Mouse (Mus musculus) 3T3-L1 (cell line): ENCODE data around the gene Baz2b.
A peak's percentile ranks its signal among the peaks of the same experiment; 100 is the strongest.

Experiments
- DNase-seq: peaks from one replicate; pipeline ENCODE4 v3.0.0-alpha.2; 2015; ENCODE audit warnings: low read depth, low spot score

Baz2b gene

GRCm38 (mm10) chr2:60132269-60133042 is 77.2 kb downstream of the Baz2b start:
- no peak for DNase-seq

GRCm38 (mm10) chr2:60128631-60129030 is 81.0 kb downstream of the Baz2b start:
- no peak for DNase-seq

DNA sequence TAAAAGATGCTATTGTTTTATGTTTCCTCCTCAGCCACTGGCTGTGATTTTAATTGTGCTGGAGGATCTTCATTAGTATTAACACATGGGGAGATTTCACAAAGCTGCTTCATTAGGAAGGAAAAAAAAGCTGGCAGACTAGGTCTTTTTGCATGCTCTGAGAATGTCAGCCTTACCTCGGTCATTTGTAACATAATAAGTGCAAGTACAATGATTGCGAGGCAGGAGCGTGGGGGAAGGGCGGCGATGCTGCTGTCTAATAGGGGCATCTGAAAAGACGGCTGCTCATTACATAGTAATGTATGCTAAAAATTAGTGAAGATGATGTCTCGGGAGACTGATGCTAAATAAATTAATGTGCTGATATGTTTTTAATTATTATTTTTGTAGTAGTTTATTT is 82.8 kb downstream of the Baz2b start:
- DNase-seq = peak; percentile 35

DNA sequence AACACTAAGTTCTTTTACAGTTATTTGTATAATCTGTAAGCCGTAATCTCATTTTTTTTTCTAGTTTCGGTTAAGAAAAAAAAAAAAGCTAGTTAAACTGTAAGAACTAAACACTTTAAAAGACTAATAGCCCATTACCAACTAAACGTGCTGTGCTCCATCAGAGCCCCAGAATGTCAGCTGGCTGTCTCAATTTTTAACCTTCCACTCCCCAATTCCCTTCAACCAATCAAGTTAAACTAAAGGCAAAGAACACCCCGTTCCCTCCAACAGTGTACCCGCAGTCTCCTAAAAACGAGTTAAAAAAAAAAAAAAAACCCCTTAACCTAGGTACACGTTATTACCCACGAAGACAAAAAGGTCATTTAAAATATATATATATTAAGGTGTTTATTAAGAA is 83.3 kb downstream of the Baz2b start:
- peak; percentile 45 for DNase-seq

GRCm38 (mm10) chr2:60125049-60126004 is 84.3 kb downstream of the Baz2b start:
- peak; percentile 85 for DNase-seq

DNA sequence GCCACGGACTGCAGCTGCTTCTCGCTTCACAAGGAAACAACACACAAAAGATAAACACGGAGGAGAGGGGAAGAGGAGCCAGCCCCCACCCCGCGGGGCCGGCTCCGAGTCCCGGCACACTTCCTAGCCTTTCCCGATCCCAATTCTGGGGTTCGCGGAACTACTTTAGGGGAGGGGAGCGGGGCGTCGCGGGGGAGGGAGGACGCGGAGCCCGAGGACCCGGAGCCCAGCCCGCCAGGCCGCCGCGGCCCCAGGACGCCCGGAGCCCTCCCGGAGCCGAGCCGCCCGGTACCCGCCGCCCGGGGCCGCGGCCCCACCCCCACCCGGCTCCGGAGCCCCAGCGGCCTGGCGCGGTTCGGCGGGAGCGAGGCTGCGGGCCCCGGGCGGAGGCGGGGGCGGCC is 85.0 kb downstream of the Baz2b start:
- no peak for DNase-seq

DNA sequence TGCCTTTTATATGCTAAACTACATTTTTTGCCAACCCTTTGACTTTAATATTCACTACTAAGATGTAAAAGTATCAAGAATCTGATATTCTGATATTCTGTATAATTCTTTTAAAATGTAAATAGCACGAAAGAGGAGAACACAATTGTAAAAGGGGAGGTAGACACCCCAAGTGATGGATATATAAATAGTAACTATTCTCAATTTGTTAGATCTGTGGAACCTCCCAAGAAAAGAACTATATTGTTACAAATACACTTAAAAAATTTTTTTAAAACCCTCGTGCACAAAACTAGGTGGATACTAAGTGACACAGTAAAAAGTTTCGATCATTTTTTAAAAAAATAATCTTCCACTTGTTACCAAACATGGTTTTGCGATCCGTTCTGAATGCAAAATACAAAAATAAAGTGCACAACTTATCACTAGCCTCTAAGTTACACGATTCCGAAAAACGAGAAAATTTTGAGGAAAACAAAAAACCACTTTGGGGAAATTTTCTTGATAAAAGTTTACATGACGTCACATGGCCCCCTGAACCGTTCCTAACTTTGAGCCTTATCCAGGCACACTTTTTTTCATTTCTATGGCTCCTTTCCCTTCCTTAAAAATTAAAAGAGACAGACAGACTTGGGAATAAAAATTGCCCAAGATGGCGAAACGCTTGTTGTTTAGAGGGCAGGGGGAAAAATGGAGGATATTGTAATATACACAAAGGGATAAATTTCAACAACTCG is 85.6 kb downstream of the Baz2b start:
- peak; percentile 64 for DNase-seq

- peak; percentile 65 for DNase-seq
Measured at GRCm38 (mm10) chr2:60123061-60123874, 86.4 kb downstream of the Baz2b start.

DNA sequence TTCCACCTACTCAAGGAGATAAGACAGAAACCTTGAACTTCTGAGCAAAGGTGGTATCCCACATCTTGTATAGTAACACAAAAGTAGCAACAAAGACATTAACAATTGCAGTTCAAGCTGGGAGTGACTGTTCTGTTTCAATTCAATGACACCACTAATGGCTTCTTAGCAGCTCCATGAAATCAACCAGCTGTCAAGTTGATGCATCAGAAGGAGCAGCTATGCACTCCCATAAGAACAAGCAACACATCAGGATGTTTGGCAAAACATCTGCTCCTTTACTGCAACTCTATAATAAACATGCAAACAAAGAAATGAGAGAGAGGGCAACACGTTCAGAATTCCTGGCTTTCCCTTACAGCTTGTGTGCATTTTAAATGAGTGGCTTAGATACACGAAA is 87.5 kb downstream of the Baz2b start:
- DNase-seq = peak; percentile 43

DNA sequence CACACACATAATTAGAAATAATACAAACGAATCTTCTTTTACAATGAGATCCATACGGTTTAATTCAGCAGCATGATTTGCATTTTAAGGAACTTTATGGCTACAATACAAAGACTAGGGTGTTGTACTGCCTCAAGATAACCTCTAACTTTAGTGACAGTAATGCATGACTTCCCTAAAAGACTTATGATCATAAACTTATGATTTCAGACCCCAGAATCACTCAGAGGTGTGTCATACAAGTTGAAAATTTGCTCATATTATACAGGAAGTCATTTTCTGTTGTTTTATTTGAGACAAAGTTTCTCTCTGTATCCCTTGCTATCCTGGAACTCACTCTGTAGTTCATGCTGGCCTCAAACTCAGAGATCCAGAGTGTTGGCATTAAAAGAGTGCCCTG is 89.0 kb downstream of the Baz2b start:
- no peak for DNase-seq

DNA sequence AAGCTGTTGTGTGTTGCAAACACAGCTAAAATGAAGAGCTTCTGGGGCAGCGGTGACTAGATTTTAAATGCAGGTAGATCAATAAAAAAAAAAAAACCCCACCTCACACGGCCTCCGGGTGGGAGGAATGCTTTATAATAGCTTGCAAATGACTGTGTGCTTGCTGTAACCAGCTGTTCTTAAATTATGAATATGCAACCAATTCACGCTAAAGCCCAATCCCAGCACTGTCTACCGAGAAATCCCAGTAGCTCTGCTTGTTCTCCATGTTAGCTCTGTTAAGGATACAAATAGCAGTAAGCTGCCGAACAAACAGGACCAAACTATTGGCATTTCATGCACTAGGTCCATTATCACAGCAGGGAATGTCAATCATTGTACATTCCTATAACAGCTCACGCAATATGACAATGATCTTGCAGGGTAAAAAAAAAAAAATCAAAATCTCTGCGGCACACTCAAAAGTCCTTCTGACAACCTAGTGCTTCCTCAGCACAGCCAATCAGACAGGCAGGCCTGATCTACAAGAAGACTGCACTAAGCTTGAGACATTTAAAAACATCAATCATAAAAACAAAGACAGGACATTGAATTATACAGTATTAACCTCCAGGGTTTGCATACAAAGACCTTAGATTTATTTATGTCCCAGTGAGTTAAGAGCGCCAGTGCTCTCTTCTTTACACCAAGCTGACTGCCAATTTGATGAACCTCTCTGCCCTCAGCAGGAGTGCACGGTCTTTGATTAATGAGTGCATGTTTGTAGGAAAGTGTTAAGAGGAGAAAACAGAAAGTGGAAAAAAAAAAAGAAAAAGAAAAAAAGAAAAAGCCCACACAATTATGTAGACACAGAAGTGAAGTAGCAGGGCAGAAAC is 90.7 kb downstream of the Baz2b start:
- DNase-seq = no peak

DNA sequence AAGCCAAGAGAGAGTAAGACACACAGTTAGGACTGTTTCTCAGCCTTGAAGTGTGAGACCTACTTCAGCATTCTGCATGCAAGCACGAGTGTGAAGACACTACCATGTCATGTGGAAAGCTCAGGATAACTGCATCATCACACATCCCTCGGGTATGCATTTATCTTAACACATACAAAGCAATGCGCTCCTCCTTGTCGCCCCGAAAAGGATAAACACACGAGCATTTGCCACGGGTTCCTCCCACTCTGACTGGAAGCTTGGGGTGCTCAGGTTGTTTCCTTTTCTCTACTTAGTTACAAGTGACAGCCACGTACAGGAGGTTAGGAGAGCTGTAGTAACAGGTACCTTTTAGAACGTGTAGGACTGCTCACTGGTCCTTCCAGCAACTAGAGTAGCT is 91.8 kb downstream of the Baz2b start:
- no peak for DNase-seq

DNA sequence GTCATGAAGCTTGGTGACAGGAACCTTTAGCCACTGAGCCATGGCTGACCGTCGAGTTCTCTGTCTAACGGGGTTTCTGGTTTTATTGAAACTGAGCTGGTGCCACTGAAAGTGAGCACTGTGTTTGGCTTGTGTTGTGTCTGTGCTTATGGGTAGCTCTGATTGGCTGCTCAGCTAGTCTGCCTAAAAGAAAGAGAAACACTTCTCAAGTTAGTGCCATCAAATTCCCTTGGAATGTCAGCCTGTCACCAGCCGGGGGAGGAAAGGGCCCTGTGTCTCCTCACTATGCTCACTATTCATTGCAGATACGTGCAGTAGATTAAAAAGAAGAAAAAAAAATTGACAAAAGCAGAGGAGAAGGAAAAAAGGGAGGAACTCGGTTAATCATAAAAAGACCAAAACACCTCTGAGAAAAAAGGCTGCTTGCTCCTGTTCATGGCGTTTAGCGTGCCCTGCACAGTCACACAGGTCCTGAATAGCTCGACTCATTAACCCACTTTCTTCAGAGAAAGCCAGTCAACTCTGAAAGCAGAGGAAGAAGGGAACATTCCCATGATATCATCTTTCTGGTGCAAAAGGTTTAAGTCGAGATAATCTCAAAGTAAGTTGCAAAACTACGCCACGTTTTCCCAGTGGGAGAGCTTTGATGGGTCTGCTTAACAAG is 93.6 kb downstream of the Baz2b start:
- DNase-seq = no peak

DNA sequence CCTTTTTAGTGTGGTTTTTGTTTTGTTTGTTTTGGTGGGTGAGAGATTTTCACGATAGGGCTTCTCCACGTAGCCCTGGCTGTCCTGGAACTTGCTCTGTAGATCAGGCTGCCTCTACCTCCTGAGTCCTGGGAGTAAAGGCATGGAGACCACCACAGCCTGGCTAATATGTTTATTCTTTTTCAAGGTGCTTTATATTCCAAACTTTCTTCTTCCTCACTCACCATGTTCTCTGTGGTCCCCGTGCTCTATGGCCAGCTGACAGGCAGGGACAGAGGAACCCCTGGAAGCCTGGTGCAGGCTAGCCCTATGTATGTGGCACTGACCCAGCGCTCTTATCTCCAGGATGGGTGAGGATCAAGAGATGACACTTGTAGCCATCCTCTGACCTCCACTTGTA is 94.7 kb downstream of the Baz2b start:
- DNase-seq = no peak

- DNase-seq = no peak
Measured at GRCm38 (mm10) chr2:60113661-60114560, 95.7 kb downstream of the Baz2b start.

GRCm38 (mm10) chr2:60112116-60112515 is 97.5 kb downstream of the Baz2b start:
- peak; percentile 86 for DNase-seq

DNA sequence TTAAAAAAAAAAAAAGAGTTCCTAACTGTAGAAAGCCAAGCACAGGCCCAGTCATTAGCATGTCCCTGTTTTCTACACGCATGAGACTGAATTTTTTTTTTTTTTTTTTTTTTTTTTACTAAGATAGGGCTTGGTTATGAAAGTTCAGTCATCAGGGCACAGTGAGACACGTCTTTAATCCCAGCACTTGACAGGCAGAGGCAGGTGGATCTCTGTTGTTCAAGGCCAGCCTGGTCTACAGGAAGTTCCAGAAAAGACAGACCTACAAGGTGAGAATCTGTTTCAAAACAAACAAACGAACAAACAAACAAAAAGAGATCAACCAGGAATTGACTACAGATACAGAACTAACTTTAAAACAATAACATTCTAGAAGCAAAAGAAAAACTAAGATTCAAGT is 100.6 kb downstream of the Baz2b start:
- DNase-seq = no peak

GRCm38 (mm10) chr2:60096625-60097024 is 113.0 kb downstream of the Baz2b start:
- DNase-seq = peak; percentile 48

DNA sequence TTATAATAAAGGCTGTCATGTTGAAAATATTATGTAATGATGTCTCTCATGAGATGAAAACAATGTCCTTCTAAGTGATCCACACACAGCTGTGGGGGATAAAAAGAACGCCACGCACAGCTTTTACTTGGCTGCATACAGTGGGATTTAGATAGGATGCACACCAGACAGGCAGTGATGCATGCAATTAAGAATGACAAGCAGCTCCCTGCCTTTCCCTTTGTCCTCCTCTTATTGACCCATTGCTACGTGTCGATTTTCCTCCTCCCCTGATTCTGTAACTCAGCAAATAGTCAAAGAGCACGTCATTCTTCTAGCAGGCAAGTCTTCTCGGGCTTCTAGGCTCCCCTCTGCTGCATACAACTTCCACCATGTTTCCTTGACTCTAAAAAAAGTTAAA is 119.4 kb downstream of the Baz2b start:
- DNase-seq = no peak
